Mouse (Mus musculus) Patski (cell line): ENCODE measurements around the gene Tnfsf9. TPM values are rescaled to one million over a fixed set of nuclear protein-coding genes. Genes with fewer than 3 reads are reported as not detected.

Experiments used
- ATAC-seq: fragments of 100-300 bp; one replicate; pipeline ENCODE4 v1.8.0; 2021
- CTCF ChIA-PET: fragments of 350-600 bp; sonication (Branson Sonifier 250); formaldehyde crosslinking; loops from one replicate; lab custom pipeline; 2022; ENCODE audit warnings: inconsistent platforms; lab: Charles Lee
- POLR2A ChIA-PET: fragments of 350-600 bp; sonication (Branson Sonifier 250); formaldehyde crosslinking; loops from one replicate; lab custom pipeline; 2022; ENCODE audit warnings: antibody characterized with exemption, inconsistent platforms; lab: Charles Lee
- DNase-seq: peaks from one replicate; pipeline ENCODE4 v3.0.0-alpha.2; 2011; ENCODE audit warnings: low read depth, low spot score
- H3K27me3 ChIP-seq: fragments of 371-371 bp; one replicate; pipeline ENCODE4 v1.5.1; 2021
- CTCF ChIP-seq: fragments of 100-300 bp; IDR thresholded peaks from one replicate; pipeline ENCODE4 v1.5.1; 2021
- in situ Hi-C: fragments of 300-500 bp; cut with MboI; formaldehyde crosslinking; loops from 3 replicates; pipeline ENCODE4 v1.11.1; 2018; ENCODE audit warnings: low pct_unique_long_range_greater_than_20kb, mixed read lengths
- polyA plus RNA-seq: library from polyadenylated mRNA; unstranded; gene quantifications from one replicate; pipeline ENCODE4 v1.2.3, GENCODE M21; 2021

Tnfsf9 gene
- polyA plus RNA-seq, result 3.4 TPM

GRCm38 (mm10) chr17:57105181-57106034, at the start of gene Tnfsf9:
Gene Tnfsf9 (plus strand): TSS chr17:57105325.
- no peaks in the 10 kb centered on the region for H3K27me3 ChIP-seq
- CTCF ChIA-PET, result no interaction called here
- TF ChIP-seq CTCF, result no peak
- POLR2A ChIA-PET, result no interaction called here
- ATAC-seq (peak; percentile 3), DNase-seq (no peak)
- in situ Hi-C loops, result no loop called here

GRCm38 (mm10) chr17:57056246-57056645, 48.9 kb upstream of the Tnfsf9 start:
- in situ Hi-C loops, result no loop called here
- DNase-seq (no peak), ATAC-seq (no peak)
- H3K27me3 ChIP-seq, result no peaks in the 10 kb centered on the region
- POLR2A ChIA-PET, result interaction anchor here (0.7 to 1.0 kb wide), 2 partner anchors 26 to 236 kb away, joined by 4 to 5 read pairs; no protein-coding TSS in a partner anchor
- CTCF ChIA-PET, result interaction anchor here (1.5 kb wide), 1 partner anchor 25 kb away, joined by 3 read pairs; the partner anchor contains the start of gene Khsrp
- no peak for TF ChIP-seq CTCF

GRCm38 (mm10) chr17:57058891-57059485, 46.1 kb upstream of the Tnfsf9 start, which contains the start of gene Crb3:
Gene Crb3 (plus strand): TSS chr17:57059105.
- ChIA-PET POLR2A (no interaction called here), CTCF (no interaction called here)
- ATAC-seq (no peak), DNase-seq (no peak)
- in situ Hi-C loops, result no loop called here
- no peaks in the 10 kb centered on the region for H3K27me3 ChIP-seq
- no peak for TF ChIP-seq CTCF

GRCm38 (mm10) chr17:57059486-57059977, 45.6 kb upstream of the Tnfsf9 start, which contains the start of gene Slc25a23:
Gene Slc25a23 (minus strand): TSS chr17:57059863.
- ChIA-PET POLR2A (no interaction called here), CTCF (no interaction called here)
- TF ChIP-seq CTCF, result no peak
- DNase-seq, result peak; percentile 30
- H3K27me3 ChIP-seq, result no peaks in the 10 kb centered on the region
- in situ Hi-C loops, result no loop called here
- peak; percentile 50 for ATAC-seq

- POLR2A ChIA-PET, result no interaction called here
- peak; percentile 88 for ATAC-seq
- CTCF ChIA-PET, result interaction anchor here (1.1 kb wide), 3 partner anchors 11 to 216 kb away, joined by 3 to 5 read pairs (median 3); partner anchors contain the start of gene Khsrp
- TF ChIP-seq CTCF, result no peak
- in situ Hi-C loops, result loop anchor here (5.0 kb wide), 1 partner anchor 63 kb away; the partner anchor contains the start of gene Alkbh7
- no peaks in the 10 kb centered on the region for H3K27me3 ChIP-seq
- DNase-seq, result peak; percentile 73
Observed at GRCm38 (mm10) chr17:57060231-57060801, 44.8 kb upstream of the Tnfsf9 start.

- no peak for TF ChIP-seq CTCF
- H3K27me3 ChIP-seq, result no peaks in the 10 kb centered on the region
- DNase-seq, result no peak
- in situ Hi-C loops, result loop anchor here (5.0 kb wide), 1 partner anchor 64 kb away; the partner anchor contains the start of gene Alkbh7
- POLR2A ChIA-PET, result no interaction called here
- CTCF ChIA-PET, result interaction anchor here (1.1 kb wide), 3 partner anchors 10 to 215 kb away, joined by 3 to 5 read pairs (median 3); partner anchors contain the start of gene Khsrp
- no peak for ATAC-seq
Observed at GRCm38 (mm10) chr17:57061069-57061468, 44.1 kb upstream of the Tnfsf9 start.

- ChIA-PET CTCF (no interaction called here), POLR2A (no interaction called here)
- no peaks in the 10 kb centered on the region for H3K27me3 ChIP-seq
- in situ Hi-C loops, result loop anchor here (5.0 kb wide), 1 partner anchor 65 kb away; the partner anchor contains the start of gene Alkbh7
- ATAC-seq, result peak; percentile 25
- no peak for TF ChIP-seq CTCF
- no peak for DNase-seq
Observed at GRCm38 (mm10) chr17:57062011-57062521, 43.1 kb upstream of the Tnfsf9 start.

GRCm38 (mm10) chr17:57062548-57062947, 42.6 kb upstream of the Tnfsf9 start:
- no peaks in the 10 kb centered on the region for H3K27me3 ChIP-seq
- POLR2A ChIA-PET, result interaction anchor here (0.7 kb wide), 1 partner anchor 243 kb away, joined by 5 read pairs; no protein-coding TSS in a partner anchor
- ATAC-seq (no peak), DNase-seq (no peak)
- CTCF ChIA-PET, result no interaction called here
- no peak for TF ChIP-seq CTCF
- in situ Hi-C loops, result loop anchor here (5.0 kb wide), 1 partner anchor 65 kb away; the partner anchor contains the start of gene Alkbh7

- CTCF ChIA-PET, result no interaction called here
- DNase-seq, result no peak
- H3K27me3 ChIP-seq, result no peaks in the 10 kb centered on the region
- ATAC-seq, result no peak
- POLR2A ChIA-PET, result interaction anchor here (0.7 kb wide), 1 partner anchor 243 kb away, joined by 5 read pairs; no protein-coding TSS in a partner anchor
- TF ChIP-seq CTCF, result no peak
- in situ Hi-C loops, result loop anchor here (5.0 kb wide), 1 partner anchor 66 kb away; the partner anchor contains the start of gene Alkbh7
Observed at GRCm38 (mm10) chr17:57063031-57063430, 42.1 kb upstream of the Tnfsf9 start.
